In genomic region chr16:94649861-94650260, GRCm38 (mm10) we compare ENCODE assay signal across 24 mouse cellular contexts.
DNase-seq lines count a peak whose midpoint lies in the region; ATAC-seq lines count a peak whose summit lies in the region.
"Had no signal": no experiment of that assay in that cellular context is flagged by ENCODE, and none has a peak within 500 bp of the region (broad histone marks: within the 10 kb centered on the region; RNA-seq: fewer than 3 reads in every experiment).

No protein-coding gene starts in this region.

- H3K9me3 ChIP-seq in heart, embryonic 14.5 days (ENCODE audit: control insufficient read depth, low read length), result no peaks in the 10 kb centered on the region
- no peaks in the 10 kb centered on the region for H3K9me3 ChIP-seq in heart, embryonic 12.5 days (replicated peaks)
- no peaks in the 10 kb centered on the region for H3K9me3 ChIP-seq in limb, embryonic 15.5 days
- no peaks in the 10 kb centered on the region for H3K9me3 ChIP-seq in limb, embryonic 10.5 days (replicated peaks)
- H3K9me3 ChIP-seq in neural tube, embryonic 15.5 days (replicated peaks), result no peaks in the 10 kb centered on the region
- H3K9me3 ChIP-seq: forebrain, embryonic 10.5 days; forebrain, embryonic 13.5 days; G1E; heart, embryonic 13.5 days; hindbrain, embryonic 12.5 days; hindbrain, embryonic 15.5 days had no signal

- no peak overlapping the region; a peak in 1 of 4 replicates for H3K27ac ChIP-seq in heart, embryonic 14.5 days (replicated peaks in 1 of 2; ENCODE audit: control insufficient read depth in 1 of 2, insufficient read depth in 1 of 2, low read depth in 2 of 2, low read length in 2 of 2)
- H3K27ac ChIP-seq in heart, embryonic 12.5 days (ENCODE audit: poor library complexity, severe bottlenecking), result no peak overlapping the region
- peak overlapping the region; percentile 50; the same call in 1 of the 2 replicates for H3K27ac ChIP-seq in limb, embryonic 15.5 days
- H3K27ac ChIP-seq in limb, embryonic 10.5 days, result no peak overlapping the region
- H3K27ac ChIP-seq in neural tube, embryonic 15.5 days (replicated peaks), result no peak overlapping the region
- H3K27ac ChIP-seq: forebrain, embryonic 10.5 days; forebrain, embryonic 13.5 days; hindbrain, embryonic 12.5 days; hindbrain, embryonic 15.5 days had no signal

- H3K36me3 ChIP-seq in heart, embryonic 14.5 days (ENCODE audit: control insufficient read depth, insufficient read depth, low read length), result no peaks in the 10 kb centered on the region
- H3K36me3 ChIP-seq in heart, embryonic 12.5 days, result no peaks in the 10 kb centered on the region
- no peaks in the 10 kb centered on the region for H3K36me3 ChIP-seq in limb, embryonic 15.5 days
- H3K36me3 ChIP-seq in limb, embryonic 10.5 days, result no peaks in the 10 kb centered on the region
- no peaks in the 10 kb centered on the region for H3K36me3 ChIP-seq in neural tube, embryonic 15.5 days
- H3K36me3 ChIP-seq: forebrain, embryonic 10.5 days; heart, embryonic 13.5 days; hindbrain, embryonic 12.5 days; hindbrain, embryonic 15.5 days had no signal

- no peak overlapping the region for H3K4me3 ChIP-seq in heart, embryonic 14.5 days (ENCODE audit: control insufficient read depth in 1 of 2, insufficient read depth in 1 of 2, low read depth in 1 of 2, low read length in 2 of 2)
- H3K4me3 ChIP-seq in heart, embryonic 12.5 days, result no peak overlapping the region
- no peak overlapping the region for H3K4me3 ChIP-seq in limb, embryonic 15.5 days
- no peak overlapping the region for H3K4me3 ChIP-seq in limb, embryonic 10.5 days
- H3K4me3 ChIP-seq in neural tube, embryonic 15.5 days (replicated peaks), result no peak overlapping the region
- H3K4me3 ChIP-seq: forebrain, embryonic 10.5 days; forebrain, embryonic 13.5 days; heart, embryonic 13.5 days; hindbrain, embryonic 12.5 days; hindbrain, embryonic 15.5 days had no signal

- ATAC-seq in heart, embryonic 14.5 days (ENCODE audit: insufficient number of reproducible peaks, insufficient read depth, low FRiP score, low read depth), result no peak
- no peak for ATAC-seq in heart, embryonic 12.5 days (ENCODE audit: insufficient number of reproducible peaks, low FRiP score)
- no peak for ATAC-seq in limb, embryonic 15.5 days (ENCODE audit: insufficient number of reproducible peaks, low FRiP score, low TSS enrichment, low read depth)
- no peak for ATAC-seq in neural tube, embryonic 15.5 days (ENCODE audit: low FRiP score)
- ATAC-seq: forebrain, embryonic 13.5 days; forebrain, embryonic 16.5 days; inflammation-experienced regulatory T-cells, adult 6 months; Patski had no signal

- DNase-seq in limb, embryonic 10.5 days (ENCODE audit: low spot score), result no peak
- DNase-seq in neural tube, embryonic 10.5 days (ENCODE audit: extremely low spot score, low spot score), result peak; percentile 10
- DNase-seq: adrenal gland, postnatal 10 days; adrenal gland, postnatal 36 days; B cell, adult 2 months; cerebellum, adult 18-20 months; cerebellum, adult 9-10 months; cerebellum, postnatal 14 days; gastrocnemius, postnatal 25 days; heart, adult 18-20 months had no signal

- 70% methylated on average over 3 of the region's 3 CpGs for WGBS in heart, embryonic 14.5 days
- 62% methylated on average over 3 of the region's 3 CpGs for whole genome bisulfite sequencing in heart, embryonic 12.5 days
- 72% methylated on average over 3 of the region's 3 CpGs for WGBS in limb, embryonic 15.5 days
- WGBS in limb, embryonic 10.5 days, result 85% methylated on average over 3 of the region's 3 CpGs
- WGBS in neural tube, embryonic 15.5 days, result 75% methylated on average over 3 of the region's 3 CpGs

- H3K27me3 ChIP-seq in heart, embryonic 14.5 days (ENCODE audit: control insufficient read depth, insufficient read depth, low read length), result no peaks in the 10 kb centered on the region
- no peaks in the 10 kb centered on the region for H3K27me3 ChIP-seq in heart, embryonic 12.5 days (replicated peaks)
- no peaks in the 10 kb centered on the region for H3K27me3 ChIP-seq in limb, embryonic 15.5 days
- H3K27me3 ChIP-seq in limb, embryonic 10.5 days (ENCODE audit: low read depth, poor library complexity, severe bottlenecking), result no peaks in the 10 kb centered on the region
- H3K27me3 ChIP-seq in neural tube, embryonic 15.5 days (replicated peaks), result no peaks in the 10 kb centered on the region
- H3K27me3 ChIP-seq: CH12.LX; forebrain, embryonic 13.5 days; heart, embryonic 13.5 days; hindbrain, embryonic 12.5 days; hindbrain, embryonic 15.5 days; Patski had no signal

- H3K4me2 ChIP-seq in heart, embryonic 14.5 days (ENCODE audit: low read length), result no peak overlapping the region
- H3K4me2 ChIP-seq in heart, embryonic 12.5 days, result no peak overlapping the region
- no peak overlapping the region for H3K4me2 ChIP-seq in limb, embryonic 15.5 days
- no peak overlapping the region for H3K4me2 ChIP-seq in neural tube, embryonic 15.5 days
- H3K4me2 ChIP-seq: forebrain, embryonic 13.5 days; hindbrain, embryonic 12.5 days; hindbrain, embryonic 15.5 days had no signal

- peaks cover 16 to 55% of the 10 kb centered on the region in 2 experiments for H3K4me1 ChIP-seq in heart, embryonic 14.5 days (ENCODE audit: control insufficient read depth in 2 of 2, insufficient read depth in 2 of 2, low read length in 2 of 2)
- peaks cover 60% of the 10 kb centered on the region for H3K4me1 ChIP-seq in heart, embryonic 12.5 days (replicated peaks)
- peaks cover 14% of the 10 kb centered on the region for H3K4me1 ChIP-seq in limb, embryonic 15.5 days
- peaks cover 3% of the 10 kb centered on the region for H3K4me1 ChIP-seq in limb, embryonic 10.5 days
- peaks cover 52% of the 10 kb centered on the region for H3K4me1 ChIP-seq in neural tube, embryonic 15.5 days

- H3K9ac ChIP-seq in heart, embryonic 14.5 days (ENCODE audit: low read length), result 0 out of 2 replicates have a peak overlapping the region, but pooled peaks have one; percentile 36
- no peak overlapping the region for H3K9ac ChIP-seq in heart, embryonic 12.5 days
- no peak overlapping the region for H3K9ac ChIP-seq in limb, embryonic 15.5 days
- no peak overlapping the region for H3K9ac ChIP-seq in neural tube, embryonic 15.5 days (replicated peaks)
- H3K9ac ChIP-seq: forebrain, embryonic 13.5 days; hindbrain, embryonic 12.5 days; hindbrain, embryonic 15.5 days had no signal
